Mouse (Mus musculus): ENCODE measurements around the gene Actl6a.
A peak's percentile ranks its signal among the peaks of the same experiment; 100 is the strongest.
"Not testable (repeated sequence)": the region's sequence is repeated elsewhere in the genome, so short reads cannot be mapped to it uniquely, and the experiment has no call there.

The Actl6a gene

DNA sequence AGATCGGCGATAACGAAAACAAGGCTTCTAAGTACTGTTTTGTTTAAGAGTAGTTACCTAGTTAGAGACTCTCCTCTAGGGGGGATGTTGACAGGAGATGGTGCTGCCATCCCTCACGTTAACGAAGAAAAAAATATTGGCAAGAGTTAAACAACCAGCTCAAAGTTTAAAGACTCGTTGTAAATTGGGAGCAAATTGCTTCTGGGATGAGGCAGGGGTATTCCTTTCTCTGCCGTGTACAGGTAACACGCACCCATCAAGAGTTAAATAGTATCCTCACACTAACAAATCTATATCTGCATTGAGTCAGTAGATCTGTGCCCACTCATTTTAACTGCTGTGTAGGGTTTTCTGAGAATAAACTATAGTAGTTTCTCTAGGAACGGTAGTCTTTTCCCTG is 3.3 kb downstream of the Actl6a start:
- DNase-seq (ENCODE audit: low read depth, low spot score) = no peak
- peaks cover 9% of the 10 kb centered on the region for H3K36me3 ChIP-seq (ENCODE audit: control insufficient read depth, insufficient read depth, low read length, poor library complexity, severe bottlenecking)
- H3K27me3 ChIP-seq (ENCODE audit: control insufficient read depth, insufficient read depth, low read length, poor library complexity, severe bottlenecking) = no peaks in the 10 kb centered on the region

DNA sequence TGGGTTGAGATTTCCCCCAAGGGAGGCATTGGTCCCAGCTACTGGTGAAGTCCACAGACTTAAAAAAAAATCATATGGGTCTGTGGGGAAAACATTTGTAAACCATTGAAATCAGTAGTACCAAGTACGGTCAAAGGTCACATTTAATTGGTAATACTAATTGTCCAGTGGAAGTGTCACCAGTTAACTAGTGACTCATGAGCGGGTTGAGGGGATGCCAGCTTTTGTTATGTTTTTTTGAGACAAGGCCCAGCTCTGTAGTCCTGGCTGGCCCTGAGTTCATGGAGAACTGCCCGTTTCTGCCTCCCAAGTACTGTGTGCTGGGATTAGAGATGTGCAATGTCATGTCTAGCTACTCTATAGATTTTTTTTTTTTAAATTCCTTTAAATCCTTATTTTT is 7.6 kb downstream of the Actl6a start:
- DNase-seq (ENCODE audit: low read depth, low spot score) = no peak
- peaks cover 23% of the 10 kb centered on the region for H3K36me3 ChIP-seq (ENCODE audit: control insufficient read depth, insufficient read depth, low read length, poor library complexity, severe bottlenecking)
- no peaks in the 10 kb centered on the region for H3K27me3 ChIP-seq (ENCODE audit: control insufficient read depth, insufficient read depth, low read length, poor library complexity, severe bottlenecking)

DNA sequence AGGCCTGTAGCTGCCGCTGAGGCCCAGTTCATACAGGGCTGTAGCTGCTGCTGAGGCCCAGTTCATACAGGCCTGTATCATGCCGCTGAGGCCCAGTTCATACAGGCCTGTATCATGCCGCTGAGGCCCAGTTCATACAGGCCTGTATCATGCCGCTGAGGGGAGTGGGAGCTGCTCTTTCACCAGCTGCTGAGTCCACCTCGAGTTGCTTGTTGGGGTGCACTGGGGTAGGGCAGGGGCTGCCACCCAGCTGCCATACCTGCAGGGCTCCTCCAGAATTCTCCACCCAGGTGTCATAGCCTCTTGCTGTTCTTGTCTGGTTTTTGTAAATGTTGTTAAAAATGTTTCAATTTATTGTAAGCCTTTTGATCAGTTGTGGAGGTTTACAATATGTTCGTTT is 11.3 kb downstream of the Actl6a start:
- not testable (repeated sequence) for H3K27me3 ChIP-seq (ENCODE audit: control insufficient read depth, insufficient read depth, low read length, poor library complexity, severe bottlenecking); DNase-seq (ENCODE audit: low read depth, low spot score)
- H3K36me3 ChIP-seq (ENCODE audit: control insufficient read depth, insufficient read depth, low read length, poor library complexity, severe bottlenecking) = peaks cover 27% of the 10 kb centered on the region

DNA sequence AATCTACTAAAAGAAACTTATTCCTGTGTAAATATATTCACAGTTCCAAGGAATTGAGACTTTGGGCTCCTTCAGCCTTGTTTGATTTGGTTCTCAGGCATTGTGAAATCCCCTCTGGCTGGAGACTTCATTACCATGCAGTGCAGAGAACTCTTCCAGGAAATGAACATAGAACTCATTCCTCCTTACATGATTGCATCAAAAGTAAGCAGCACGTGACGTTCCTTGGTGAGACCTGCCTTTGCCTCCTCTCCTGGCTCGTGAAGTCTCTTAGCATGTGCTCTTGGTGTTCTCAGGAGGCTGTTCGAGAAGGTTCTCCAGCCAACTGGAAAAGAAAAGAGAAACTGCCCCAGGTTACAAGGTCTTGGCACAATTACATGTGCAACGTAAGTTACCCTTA is 12.2 kb downstream of the Actl6a start:
- H3K27me3 ChIP-seq (ENCODE audit: control insufficient read depth, insufficient read depth, low read length, poor library complexity, severe bottlenecking) = no peaks in the 10 kb centered on the region
- H3K36me3 ChIP-seq (ENCODE audit: control insufficient read depth, insufficient read depth, low read length, poor library complexity, severe bottlenecking) = peaks cover 33% of the 10 kb centered on the region
- DNase-seq (ENCODE audit: low read depth, low spot score) = no peak

DNA sequence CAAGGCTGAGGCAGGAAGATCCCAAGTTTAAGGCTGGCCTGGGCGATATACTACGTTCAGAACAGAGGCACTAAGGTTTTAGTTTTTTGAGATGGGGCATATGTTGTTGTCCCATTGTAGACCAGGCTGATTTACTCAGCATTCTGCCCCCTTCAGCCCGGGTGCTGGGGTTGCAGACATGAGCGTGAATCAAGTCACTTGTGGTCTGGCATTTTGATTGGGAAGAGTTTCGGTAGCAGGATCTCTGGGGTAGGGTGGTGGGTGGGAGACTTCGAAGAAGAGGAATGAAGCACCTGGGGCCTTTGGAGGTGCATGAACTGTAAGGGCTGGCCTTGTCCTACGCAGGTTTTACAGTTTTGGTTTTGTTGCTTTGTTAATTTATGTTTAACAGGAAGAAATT is 18.1 kb downstream of the Actl6a start:
- no peaks in the 10 kb centered on the region for H3K27me3 ChIP-seq (ENCODE audit: control insufficient read depth, insufficient read depth, low read length, poor library complexity, severe bottlenecking)
- DNase-seq (ENCODE audit: low read depth, low spot score) = no peak
- peaks cover 19% of the 10 kb centered on the region for H3K36me3 ChIP-seq (ENCODE audit: control insufficient read depth, insufficient read depth, low read length, poor library complexity, severe bottlenecking)

DNA sequence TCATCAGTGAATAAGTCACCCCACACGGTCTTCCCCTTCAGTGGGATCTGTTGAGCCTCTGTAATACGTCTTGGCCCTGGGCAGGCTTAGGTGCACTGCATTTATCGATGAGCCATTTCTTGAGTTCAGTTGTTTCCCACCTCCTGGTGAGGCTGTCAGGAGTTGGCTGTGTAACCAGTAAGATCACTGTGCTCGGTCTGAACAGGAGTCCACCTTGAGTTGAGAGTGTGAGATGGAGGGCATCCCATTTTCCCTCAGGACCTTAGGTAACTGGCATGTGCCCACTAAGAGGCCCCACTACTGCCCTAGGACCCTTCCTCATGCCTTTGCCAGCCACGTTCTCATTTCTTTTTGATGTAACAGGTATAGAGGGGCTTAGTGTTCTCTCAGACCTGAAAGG is 19.9 kb downstream of the Actl6a start:
- DNase-seq (ENCODE audit: low read depth, low spot score) = no peak
- H3K36me3 ChIP-seq (ENCODE audit: control insufficient read depth, insufficient read depth, low read length, poor library complexity, severe bottlenecking) = peaks cover 14% of the 10 kb centered on the region
- H3K27me3 ChIP-seq (ENCODE audit: control insufficient read depth, insufficient read depth, low read length, poor library complexity, severe bottlenecking) = no peaks in the 10 kb centered on the region

DNA sequence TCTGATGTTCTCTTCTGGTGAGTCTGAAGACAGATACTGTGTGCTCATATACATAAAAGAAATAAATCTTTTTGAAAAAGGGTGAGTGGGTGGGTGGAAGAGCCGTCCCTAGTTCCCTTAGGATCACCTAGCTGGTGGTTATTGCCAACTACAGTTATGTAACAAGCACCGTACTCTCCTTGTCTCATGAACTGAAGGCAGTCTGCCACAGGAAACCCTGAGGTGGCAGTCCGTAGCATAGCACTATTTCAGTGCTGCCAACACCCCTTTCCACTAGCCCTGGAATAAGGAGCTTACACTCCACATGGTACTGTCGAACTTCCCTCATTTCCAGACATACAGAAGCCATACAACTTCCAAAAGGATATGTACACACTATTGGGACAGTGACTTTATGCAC is 21.8 kb downstream of the Actl6a start:
- H3K27me3 ChIP-seq (ENCODE audit: control insufficient read depth, insufficient read depth, low read length, poor library complexity, severe bottlenecking) = no peaks in the 10 kb centered on the region
- H3K36me3 ChIP-seq (ENCODE audit: control insufficient read depth, insufficient read depth, low read length, poor library complexity, severe bottlenecking) = peaks cover 14% of the 10 kb centered on the region
- DNase-seq (ENCODE audit: low read depth, low spot score) = no peak

DNA sequence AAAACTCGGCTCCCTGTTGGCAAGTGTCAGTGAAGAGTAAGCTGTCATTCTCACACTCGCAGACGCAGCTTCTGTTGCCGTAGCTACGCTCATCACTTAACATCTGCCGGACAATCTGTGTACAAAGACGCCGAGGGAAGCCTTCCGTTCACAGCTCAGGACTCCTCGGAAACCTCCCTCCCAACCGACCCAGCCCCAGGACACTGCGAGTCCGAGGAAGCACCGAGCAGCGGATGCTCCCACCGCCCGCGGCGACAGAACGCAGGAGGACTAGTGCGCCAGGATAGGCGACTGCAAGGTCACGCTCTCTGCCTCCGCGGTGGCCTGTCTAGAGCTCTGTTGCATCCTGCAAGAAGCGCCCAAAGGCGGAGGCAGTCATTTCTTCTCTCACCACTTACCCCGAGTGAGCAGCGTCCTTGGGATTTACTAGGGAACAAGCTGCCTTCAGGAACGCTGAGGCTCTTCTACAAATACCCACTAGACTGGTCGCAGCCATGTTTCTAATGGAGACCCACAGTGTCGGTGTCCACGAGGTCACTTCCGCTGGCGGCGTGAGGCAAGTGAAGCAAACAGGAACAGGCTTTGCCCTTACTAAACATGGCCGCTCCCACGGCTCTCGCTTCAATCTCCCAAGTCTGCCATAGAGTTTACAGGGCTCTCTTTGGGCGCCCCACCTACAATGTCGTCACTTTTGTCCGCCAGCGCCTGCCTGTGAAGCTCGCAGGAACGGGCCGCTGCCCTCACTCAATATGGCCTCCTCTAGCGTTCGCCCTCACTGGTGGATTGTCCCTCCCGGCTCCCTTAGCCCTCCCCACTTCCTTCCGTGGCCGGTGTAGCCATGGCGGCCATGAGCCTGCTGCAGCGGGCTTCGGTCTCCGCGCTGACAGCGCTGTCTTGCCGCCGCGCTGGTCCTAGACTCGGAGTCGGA is 30.4 kb downstream of the Actl6a start, which contains the start of gene Ndufb5:
Gene Ndufb5 (plus strand): TSS at position 747 of the 928 bp plus-strand sequence.
- no peaks in the 10 kb centered on the region for H3K27me3 ChIP-seq (ENCODE audit: control insufficient read depth, insufficient read depth, low read length, poor library complexity, severe bottlenecking)
- DNase-seq (ENCODE audit: low read depth, low spot score) = peak; percentile 99
- H3K36me3 ChIP-seq (ENCODE audit: control insufficient read depth, insufficient read depth, low read length, poor library complexity, severe bottlenecking) = peaks cover 6% of the 10 kb centered on the region

DNA sequence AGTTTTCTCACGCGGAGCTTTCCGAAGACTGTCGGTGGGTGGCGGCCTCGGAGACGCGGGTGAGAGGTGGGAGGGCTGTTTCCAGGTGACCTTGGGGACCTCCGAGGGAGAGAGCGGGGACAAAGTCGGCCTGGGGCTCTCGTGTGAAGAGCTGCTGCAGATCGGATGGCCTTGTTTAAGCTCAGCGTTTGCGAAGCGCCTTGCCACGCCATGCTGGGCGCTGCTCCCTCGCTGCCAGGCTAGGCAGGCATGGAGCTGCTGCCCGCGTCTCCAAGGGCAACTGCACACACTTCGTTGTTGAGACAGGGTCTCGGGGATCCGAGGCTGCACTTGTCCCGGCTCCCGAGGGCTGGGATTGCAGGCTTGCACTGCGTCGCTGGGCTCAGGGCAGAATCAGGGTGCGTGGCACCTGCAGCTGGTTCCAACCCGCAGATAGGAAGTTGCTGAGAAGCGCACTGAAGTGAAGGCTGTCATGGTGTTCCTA is 31.1 kb downstream of the Actl6a start, which contains the start of gene Mrpl47:
Gene Mrpl47 (minus strand): TSS at position 434 of the 484 bp plus-strand sequence.
- Histone ChIP-seq H3K36me3 (ENCODE audit: control insufficient read depth, insufficient read depth, low read length, poor library complexity, severe bottlenecking) (peaks cover 4% of the 10 kb centered on the region), H3K27me3 (ENCODE audit: control insufficient read depth, insufficient read depth, low read length, poor library complexity, severe bottlenecking) (no peaks in the 10 kb centered on the region)
- peak; percentile 27 for DNase-seq (ENCODE audit: low read depth, low spot score)

DNA sequence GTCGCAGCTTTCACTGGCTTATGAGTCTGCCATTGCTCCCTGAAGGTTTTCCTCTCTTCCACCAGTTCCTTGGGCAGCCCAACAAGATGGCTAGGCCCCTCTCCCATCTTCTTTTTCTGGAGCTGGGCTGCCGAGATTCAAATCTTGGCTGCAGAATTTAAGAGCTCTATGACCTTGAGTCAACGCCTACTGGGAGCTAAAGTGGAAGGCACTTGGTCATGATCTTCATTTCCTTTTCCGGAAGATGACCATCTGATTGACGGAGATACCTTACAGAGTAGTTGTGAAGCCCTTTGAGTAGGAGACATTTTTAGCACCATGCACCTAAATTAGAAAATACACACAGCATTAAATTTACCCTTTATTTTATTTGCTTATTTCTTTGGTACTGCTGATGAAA is 32.5 kb downstream of the Actl6a start:
- no peaks in the 10 kb centered on the region for H3K27me3 ChIP-seq (ENCODE audit: control insufficient read depth, insufficient read depth, low read length, poor library complexity, severe bottlenecking)
- no peaks in the 10 kb centered on the region for H3K36me3 ChIP-seq (ENCODE audit: control insufficient read depth, insufficient read depth, low read length, poor library complexity, severe bottlenecking)
- no peak for DNase-seq (ENCODE audit: low read depth, low spot score)

DNA sequence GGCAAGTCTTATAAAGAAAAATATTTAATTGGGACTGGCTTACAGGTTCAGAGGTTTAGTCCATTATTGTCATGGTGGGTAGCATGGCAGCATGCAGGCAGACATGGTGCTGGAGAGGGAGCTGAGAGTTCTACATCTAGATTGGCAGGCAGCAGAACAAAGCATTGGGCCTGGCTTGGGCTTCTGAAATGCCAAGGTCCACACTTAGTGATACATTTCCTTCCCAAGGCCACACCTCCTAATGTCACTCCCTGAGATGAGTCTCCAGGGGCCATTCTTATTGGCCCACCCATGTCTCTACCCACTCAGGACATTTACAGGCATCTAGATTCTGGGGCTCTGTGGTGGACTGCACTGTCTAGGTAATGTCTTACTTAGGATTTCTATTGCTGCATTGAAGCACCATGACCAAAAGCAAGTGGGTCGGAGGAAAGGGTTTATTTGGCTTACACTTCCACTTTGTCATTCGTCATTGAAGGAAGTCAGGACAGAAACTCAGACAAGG is 36.2 kb downstream of the Actl6a start:
- Histone ChIP-seq H3K36me3 (ENCODE audit: control insufficient read depth, insufficient read depth, low read length, poor library complexity, severe bottlenecking) (peaks cover 5% of the 10 kb centered on the region; the same call in 1 of the 2 replicates), H3K27me3 (ENCODE audit: control insufficient read depth, insufficient read depth, low read length, poor library complexity, severe bottlenecking) (no peaks in the 10 kb centered on the region)
- no peak for DNase-seq (ENCODE audit: low read depth, low spot score)

DNA sequence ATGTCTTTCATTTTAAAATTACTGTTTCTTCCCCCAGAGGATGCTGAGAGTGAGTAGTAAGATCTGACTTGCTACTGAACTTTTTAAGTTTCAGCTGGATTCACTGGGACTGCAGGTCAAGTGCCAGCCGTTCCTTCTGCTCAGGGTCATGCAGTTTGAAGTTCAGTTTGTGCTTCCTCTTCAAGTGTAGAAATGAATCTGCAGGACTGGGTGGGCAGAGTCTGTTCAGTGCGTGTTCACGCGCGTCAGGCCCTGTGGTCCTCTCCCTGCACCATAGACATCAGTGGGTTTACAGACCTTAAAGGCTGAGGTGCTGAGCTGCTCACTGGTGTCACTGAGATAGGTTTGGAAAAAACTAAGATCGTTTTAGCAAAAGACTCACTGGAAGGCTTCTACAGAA is 38.9 kb downstream of the Actl6a start:
- Histone ChIP-seq H3K27me3 (ENCODE audit: control insufficient read depth, insufficient read depth, low read length, poor library complexity, severe bottlenecking) (no peaks in the 10 kb centered on the region), H3K36me3 (ENCODE audit: control insufficient read depth, insufficient read depth, low read length, poor library complexity, severe bottlenecking) (peaks cover 11% of the 10 kb centered on the region)
- no peak for DNase-seq (ENCODE audit: low read depth, low spot score)

DNA sequence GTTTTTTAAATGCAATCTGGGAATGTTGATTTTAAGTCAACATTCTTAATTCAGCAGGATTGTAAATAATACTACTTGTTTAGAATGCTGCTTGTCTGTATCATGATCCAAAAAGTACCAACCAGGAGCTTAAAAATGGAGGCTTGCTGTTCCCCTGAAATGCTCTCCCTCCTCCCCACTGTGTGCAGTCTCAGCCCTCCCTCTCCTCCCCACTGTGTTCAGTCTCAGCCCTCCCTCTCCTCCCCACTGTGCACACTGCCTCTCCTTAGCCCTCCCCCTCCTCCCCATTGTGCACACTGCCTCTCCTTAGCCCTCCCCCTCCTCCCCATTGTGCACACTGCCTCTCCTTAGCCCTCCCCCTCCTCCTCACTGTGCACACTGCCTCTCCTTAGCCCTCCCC is 39.3 kb downstream of the Actl6a start:
- peaks cover 11% of the 10 kb centered on the region for H3K36me3 ChIP-seq (ENCODE audit: control insufficient read depth, insufficient read depth, low read length, poor library complexity, severe bottlenecking)
- H3K27me3 ChIP-seq (ENCODE audit: control insufficient read depth, insufficient read depth, low read length, poor library complexity, severe bottlenecking); DNase-seq (ENCODE audit: low read depth, low spot score): not testable (repeated sequence)

DNA sequence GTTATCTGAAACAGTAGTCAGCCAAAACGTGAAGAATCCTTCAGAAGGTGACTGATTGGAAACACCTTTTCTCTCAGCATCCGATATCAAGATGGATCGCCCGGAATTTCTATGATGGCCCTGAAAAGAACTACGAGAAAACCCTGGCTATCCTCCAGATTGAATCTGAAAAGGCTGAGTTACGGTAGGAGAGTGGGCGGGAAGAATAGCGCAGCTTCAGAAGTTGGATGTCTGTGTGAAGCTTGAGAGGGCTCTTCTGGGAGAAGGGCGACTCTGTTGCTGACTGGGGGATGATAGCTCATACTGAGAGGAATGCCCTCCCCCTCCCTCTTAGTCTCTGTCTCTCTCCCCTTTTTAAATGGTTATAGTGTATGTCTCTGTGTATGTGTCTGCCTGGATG is 42.3 kb downstream of the Actl6a start:
- Histone ChIP-seq H3K27me3 (ENCODE audit: control insufficient read depth, insufficient read depth, low read length, poor library complexity, severe bottlenecking) (no peaks in the 10 kb centered on the region), H3K36me3 (ENCODE audit: control insufficient read depth, insufficient read depth, low read length, poor library complexity, severe bottlenecking) (peaks cover 11% of the 10 kb centered on the region)
- no peak for DNase-seq (ENCODE audit: low read depth, low spot score)

DNA sequence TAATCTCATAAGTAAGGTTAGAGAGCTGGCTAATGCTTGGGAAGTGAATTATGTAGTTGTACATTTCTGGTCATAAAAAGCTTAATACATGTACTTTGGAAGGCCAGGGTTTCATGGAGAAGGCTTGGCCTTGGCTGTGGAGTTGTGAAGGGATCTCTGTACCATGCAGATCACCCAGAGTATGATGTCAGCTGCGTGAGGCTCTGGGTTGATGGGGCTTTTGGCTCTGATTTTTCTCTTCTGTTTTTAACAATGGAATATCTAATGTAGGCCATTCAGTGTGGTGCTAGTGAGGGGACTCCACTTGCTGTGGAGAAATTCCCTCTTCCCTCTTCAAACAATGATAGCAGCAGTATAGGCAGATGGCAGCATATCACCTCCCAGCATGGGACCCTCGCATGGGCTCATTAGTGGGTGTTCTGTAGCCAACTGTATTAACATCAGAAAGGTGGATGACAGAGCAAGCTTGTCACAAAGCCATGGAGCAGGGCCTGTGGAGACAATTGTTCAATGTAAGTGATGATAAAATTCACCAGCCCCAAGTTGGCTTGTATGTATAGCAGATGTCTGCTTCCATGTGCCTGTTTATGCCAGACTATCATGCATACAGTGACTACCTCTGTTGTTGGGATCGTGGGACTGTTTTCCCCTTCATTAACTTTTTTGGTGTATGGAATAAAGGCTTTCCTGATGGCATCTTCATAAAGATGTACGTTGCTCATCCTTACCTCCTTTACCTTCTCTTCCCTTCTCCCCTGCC is 43.9 kb downstream of the Actl6a start:
- Histone ChIP-seq H3K36me3 (ENCODE audit: control insufficient read depth, insufficient read depth, low read length, poor library complexity, severe bottlenecking) (peaks cover 12% of the 10 kb centered on the region), H3K27me3 (ENCODE audit: control insufficient read depth, insufficient read depth, low read length, poor library complexity, severe bottlenecking) (no peaks in the 10 kb centered on the region)
- DNase-seq (ENCODE audit: low read depth, low spot score) = no peak
